Mouse (Mus musculus): Measurements from ENCODE around the gene Khdc1b. TPM values are rescaled to one million over a fixed set of nuclear protein-coding genes. Genes with fewer than 3 reads are reported as not detected.

Khdc1b gene
- polyA plus RNA-seq (2015; fragmentation: Nextera tagmentation; extraction: Ambion mirVana), result not detected in 2 replicates

GRCm38 (mm10) chr1:21383256-21383655 lies at the start of gene Khdc1b:
Gene Khdc1b (plus strand): TSS chr1:21383556.

GRCm38 (mm10) chr1:21349341-21349740 lies 34.0 kb upstream of the Khdc1b start, which contains the start of gene Khdc1a:
Gene Khdc1a (plus strand): TSS chr1:21349641.

GRCm38 (mm10) chr1:21368031-21368430 lies 15.3 kb upstream of the Khdc1b start, which contains the start of gene Khdc1c:
Gene Khdc1c (plus strand): TSS chr1:21368331.

Other genes starting within 250 kb of the Khdc1b start
- 3.8 and 4.4 TPM in 2 replicates for gene Tmem14a, start 165.0 kb upstream of the Khdc1b start, polyA plus RNA-seq (2015; fragmentation: Nextera tagmentation; extraction: Ambion mirVana)
- gene Gsta3, start 143.0 kb upstream of the Khdc1b start, polyA plus RNA-seq (2015; fragmentation: Nextera tagmentation; extraction: Ambion mirVana), result 0.27 and 0.66 TPM in 2 replicates
- gene Khdc1a, start 33.9 kb upstream of the Khdc1b start, polyA plus RNA-seq (2015; fragmentation: Nextera tagmentation; extraction: Ambion mirVana), result not detected in 2 replicates
- gene Khdc1c, start 15.2 kb upstream of the Khdc1b start, polyA plus RNA-seq (2015; fragmentation: Nextera tagmentation; extraction: Ambion mirVana), result not detected in 2 replicates

Data from skeletal muscle tissue, postnatal 0 days (tissue).